Mouse (Mus musculus): ENCODE measurements around the gene Gm39115.
"Not testable (repeated sequence)": the region's sequence is repeated elsewhere in the genome, so short reads cannot be mapped to it uniquely, and the experiment has no call there.

The Gm39115 gene

GRCm38 (mm10) chr7:142135934-142136333 lies at the start of gene Gm39115:
Gm39115 (minus strand) TSS chr7:142136034.
- DNase-seq (ENCODE audit: low read depth, low spot score) = not testable (repeated sequence)

DNA sequence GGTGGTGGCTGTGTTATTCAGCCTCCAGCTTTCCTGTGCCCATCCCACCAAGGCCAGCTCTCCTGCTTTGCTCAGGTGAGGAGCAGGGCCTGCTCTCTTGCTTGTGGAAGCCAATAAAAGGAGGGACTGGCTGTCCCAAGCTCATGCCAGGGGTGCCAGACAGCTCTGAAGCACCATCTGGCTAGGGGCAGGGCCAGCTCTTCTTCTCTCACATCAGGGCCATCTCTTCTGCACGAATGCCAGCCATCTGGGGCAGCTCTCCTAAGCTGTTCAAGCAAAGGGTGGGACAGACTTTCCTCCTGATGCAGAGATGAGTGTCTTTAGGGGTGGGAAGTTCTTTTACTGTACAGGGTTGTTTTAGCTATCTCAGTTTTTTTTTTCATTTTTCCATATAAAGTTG lies 45.2 kb upstream of the Gm39115 start:
- DNase-seq (ENCODE audit: low read depth, low spot score) = no peak

GRCm38 (mm10) chr7:142178685-142179084 lies 42.9 kb upstream of the Gm39115 start:
- no peak for DNase-seq (ENCODE audit: low read depth, low spot score)

DNA sequence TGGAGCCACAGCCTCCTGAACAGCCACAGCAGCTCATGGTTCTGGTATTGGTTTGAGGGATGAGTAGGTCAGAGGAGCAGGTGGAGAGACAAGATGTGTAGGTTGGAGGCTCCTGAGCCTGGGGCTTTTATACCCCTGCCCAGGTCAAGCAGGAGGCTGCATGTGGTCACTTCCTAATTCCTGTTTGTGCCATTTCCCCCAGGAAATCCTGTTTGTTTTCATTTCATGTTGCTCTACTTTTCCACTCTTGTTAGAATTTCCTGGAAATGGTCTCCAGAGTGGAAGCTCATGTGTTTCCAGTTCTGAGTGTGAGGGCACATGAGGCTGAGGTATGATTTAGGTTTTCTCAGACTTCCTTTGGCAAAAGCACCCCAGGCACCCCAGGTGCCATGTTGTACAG lies 40.1 kb upstream of the Gm39115 start, which contains the start of gene Krtap5-2:
Krtap5-2 (minus strand) TSS at position 101 of the 400 bp plus-strand sequence.
- not testable (repeated sequence) for DNase-seq (ENCODE audit: low read depth, low spot score)

- peak; percentile 17 for DNase-seq (ENCODE audit: low read depth, low spot score)
Measured at GRCm38 (mm10) chr7:142169836-142170235, 34.0 kb upstream of the Gm39115 start.

- not testable (repeated sequence) for DNase-seq (ENCODE audit: low read depth, low spot score)
Measured at GRCm38 (mm10) chr7:142165639-142166038, 29.8 kb upstream of the Gm39115 start, which contains the start of gene Gm4553. Gm4553 (minus strand) TSS chr7:142165739.

DNA sequence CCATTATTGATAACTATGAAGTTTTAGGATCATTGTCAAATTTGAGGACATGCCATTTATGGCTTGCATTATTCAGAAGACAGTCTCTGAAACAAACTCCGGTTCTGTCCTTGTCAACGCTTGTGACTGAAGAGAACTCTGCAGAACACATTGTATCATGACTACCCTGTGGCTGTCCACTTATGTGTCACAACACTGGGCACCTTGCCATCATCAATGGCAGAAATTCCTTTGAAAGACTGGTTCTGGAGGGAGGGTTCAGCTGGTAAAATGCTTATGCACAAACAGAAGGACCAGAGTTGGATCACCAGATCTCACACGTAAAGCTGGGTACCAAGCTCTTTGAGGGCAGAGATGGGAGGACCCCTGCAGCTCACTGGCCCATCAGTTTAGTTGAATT lies 23.5 kb upstream of the Gm39115 start:
- no peak for DNase-seq (ENCODE audit: low read depth, low spot score)

GRCm38 (mm10) chr7:142157013-142157412 lies 21.2 kb upstream of the Gm39115 start, which contains the start of gene Gm29735:
Gm29735 (minus strand) TSS chr7:142157113.
- DNase-seq (ENCODE audit: low read depth, low spot score) = not testable (repeated sequence)

GRCm38 (mm10) chr7:142155308-142155707 lies 19.5 kb upstream of the Gm39115 start:
- DNase-seq (ENCODE audit: low read depth, low spot score) = no peak

- no peak for DNase-seq (ENCODE audit: low read depth, low spot score)
Measured at GRCm38 (mm10) chr7:142152191-142152590, 16.4 kb upstream of the Gm39115 start.

- no peak for DNase-seq (ENCODE audit: low read depth, low spot score)
Measured at GRCm38 (mm10) chr7:142148633-142149032, 12.8 kb upstream of the Gm39115 start.

GRCm38 (mm10) chr7:142146033-142146432 lies 10.2 kb upstream of the Gm39115 start:
- peak; percentile 39 for DNase-seq (ENCODE audit: low read depth, low spot score)

GRCm38 (mm10) chr7:142145413-142145940 lies 9.6 kb upstream of the Gm39115 start:
- DNase-seq (ENCODE audit: low read depth, low spot score) = no peak

DNA sequence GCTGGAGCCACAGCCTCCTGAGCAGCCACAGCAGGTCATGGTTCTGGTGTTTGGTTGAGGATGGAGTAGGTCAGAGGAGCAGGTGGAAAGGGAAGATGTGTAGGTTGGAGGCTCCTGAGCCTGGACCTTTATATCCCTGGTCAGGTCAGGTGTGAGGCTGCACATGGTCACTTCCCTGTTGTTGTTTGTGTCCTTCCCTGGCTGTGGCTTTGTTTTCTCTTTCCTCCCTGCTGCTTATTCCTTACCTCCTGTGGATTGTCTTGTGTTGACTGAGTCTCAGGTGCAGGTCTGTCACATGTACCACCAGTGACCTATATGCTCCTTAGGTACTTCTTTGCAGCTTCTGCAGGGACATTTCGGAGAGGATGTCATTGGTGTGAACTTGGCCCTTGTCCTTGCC lies 8.7 kb upstream of the Gm39115 start, which contains the start of gene Gm45337:
Gm45337 (minus strand) TSS at position 101 of the 400 bp plus-strand sequence.
- no peak for DNase-seq (ENCODE audit: low read depth, low spot score)

DNA sequence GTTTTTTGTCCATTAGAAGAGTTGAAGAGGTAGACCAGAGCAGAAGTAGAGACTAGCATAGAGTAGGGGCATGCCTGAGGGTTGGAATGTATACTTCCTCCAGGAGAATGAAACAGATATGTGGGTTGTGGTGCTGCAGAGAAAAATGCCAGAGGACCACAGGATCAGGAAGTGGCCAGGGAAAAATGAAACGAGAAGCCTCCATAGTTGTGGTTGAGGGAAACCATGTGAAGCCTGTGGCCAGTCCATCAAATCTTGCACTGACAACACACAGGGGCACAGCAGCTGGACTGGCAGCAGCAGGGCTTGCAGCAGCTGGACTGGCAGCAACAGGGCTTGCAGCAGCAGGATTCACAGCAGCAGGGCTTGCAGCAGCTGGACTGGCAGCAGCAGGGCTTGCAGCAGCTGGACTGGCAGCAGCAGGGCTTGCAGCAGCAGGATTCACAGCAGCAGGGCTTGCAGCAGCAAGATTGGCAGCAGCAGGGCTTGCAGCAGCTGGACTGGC lies 7.7 kb upstream of the Gm39115 start:
- DNase-seq (ENCODE audit: low read depth, low spot score) = not testable (repeated sequence)

DNA sequence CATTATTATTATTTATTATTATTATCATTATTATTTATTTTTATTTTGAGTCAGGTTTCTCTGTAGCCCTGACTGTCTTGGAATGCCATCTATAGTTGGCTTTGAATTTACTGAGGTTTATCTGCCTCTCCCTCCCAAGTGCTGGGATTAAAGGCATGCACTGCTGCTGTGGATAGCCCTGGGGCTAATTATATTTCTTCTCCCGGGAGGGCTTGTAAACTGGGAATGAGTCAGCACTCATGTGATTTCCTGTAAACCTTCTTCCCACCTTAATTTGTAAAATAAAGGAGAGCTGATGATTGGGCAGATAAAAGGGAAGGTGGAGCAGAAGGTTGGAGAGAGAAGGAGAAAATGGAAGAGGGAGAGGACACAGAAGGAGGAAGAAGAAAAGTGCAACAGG lies 4.9 kb upstream of the Gm39115 start:
- no peak for DNase-seq (ENCODE audit: low read depth, low spot score)

- no peak for DNase-seq (ENCODE audit: low read depth, low spot score)
Measured at GRCm38 (mm10) chr7:142134206-142134995, 1.4 kb downstream of the Gm39115 start.

DNA sequence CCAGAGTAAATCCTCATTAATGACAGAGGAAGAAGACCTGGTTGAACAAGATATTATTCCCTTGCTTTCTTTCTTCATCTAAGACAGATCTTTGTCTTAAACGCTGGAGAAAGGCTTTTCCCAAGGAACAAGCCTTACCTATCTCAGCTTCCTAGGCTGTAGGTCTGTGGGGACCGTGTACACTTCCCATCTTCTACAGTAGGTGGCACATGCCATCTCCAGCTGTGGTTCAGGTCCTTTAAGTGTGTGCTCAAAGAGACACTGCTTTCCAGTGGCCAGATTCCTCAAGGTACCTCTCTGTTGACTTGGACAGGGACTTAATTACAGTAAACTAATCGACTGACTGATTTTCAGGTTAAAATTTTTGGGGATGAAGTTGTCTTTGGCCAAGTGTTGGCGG lies 7.0 kb downstream of the Gm39115 start:
- DNase-seq (ENCODE audit: low read depth, low spot score) = no peak

DNA sequence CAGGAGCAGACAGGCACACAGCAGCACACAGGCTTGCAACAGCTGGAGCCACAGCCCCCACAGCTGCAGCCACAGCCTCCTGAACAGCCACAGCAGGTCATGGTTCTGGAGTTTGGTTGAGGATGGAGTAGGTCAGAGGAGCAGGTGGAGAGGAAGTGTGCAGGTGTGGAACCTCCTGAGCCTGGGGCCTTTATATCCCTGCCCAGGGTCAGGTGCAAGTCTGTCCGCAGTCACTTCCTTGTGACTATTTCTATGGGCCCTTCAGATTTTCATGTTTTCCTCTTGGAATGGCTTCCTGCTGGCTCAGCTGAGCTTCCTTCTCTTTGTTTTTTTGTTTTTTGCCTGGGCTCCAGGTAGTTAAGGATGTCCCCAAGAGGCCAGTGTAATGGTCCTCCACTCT lies 15.2 kb downstream of the Gm39115 start, which contains the start of gene Gm45618:
Gm45618 (minus strand) TSS at position 101 of the 400 bp plus-strand sequence.
- not testable (repeated sequence) for DNase-seq (ENCODE audit: low read depth, low spot score)

- no peak for DNase-seq (ENCODE audit: low read depth, low spot score)
Measured at GRCm38 (mm10) chr7:142119632-142120031, 16.2 kb downstream of the Gm39115 start.

DNA sequence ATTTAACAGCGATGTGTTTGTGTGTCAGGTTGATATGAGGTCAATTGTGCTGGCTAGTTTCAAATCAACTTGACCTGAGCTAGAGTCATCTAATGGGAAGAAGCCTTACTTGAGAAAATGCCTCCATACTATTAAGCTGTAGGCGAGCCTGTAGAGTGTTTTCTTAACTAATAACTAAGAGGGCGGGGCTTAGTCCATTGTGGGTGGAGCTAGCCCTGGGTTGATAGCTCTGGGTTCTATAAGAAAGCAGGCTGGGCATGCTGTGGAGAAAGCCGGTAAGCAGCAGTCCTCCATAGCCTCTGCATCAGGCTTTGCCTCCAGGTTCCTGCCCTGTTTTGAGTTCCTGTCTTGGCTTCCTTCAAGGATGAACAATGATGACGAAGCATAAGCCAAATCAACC lies 31.1 kb downstream of the Gm39115 start:
- no peak for DNase-seq (ENCODE audit: low read depth, low spot score)

DNA sequence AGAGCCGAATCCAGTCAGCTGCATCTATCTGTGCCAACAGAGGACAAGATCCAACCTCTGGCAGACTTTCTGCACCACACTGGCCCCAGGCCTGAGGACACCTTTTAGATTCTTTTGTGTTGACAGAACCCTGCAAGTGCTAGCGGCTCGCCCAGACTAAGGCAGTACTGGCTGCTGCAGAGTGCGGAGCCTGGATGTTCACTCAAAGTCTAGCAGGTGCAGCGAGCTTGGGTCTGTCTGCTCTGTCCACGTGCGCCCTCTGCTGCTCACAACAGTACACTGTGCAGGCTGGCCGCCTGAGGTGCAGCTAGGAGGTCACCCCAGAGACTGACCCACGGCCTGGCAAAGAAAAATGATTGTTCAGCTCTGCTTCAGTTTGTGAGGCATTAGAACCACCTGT lies 38.1 kb downstream of the Gm39115 start:
- peak; percentile 73 for DNase-seq (ENCODE audit: low read depth, low spot score)

- no peak for DNase-seq (ENCODE audit: low read depth, low spot score)
Measured at GRCm38 (mm10) chr7:142096701-142097100, 39.1 kb downstream of the Gm39115 start.
